Mouse (Mus musculus): ENCODE data around the gene Rassf4.

GRCm38 (mm10) chr6:116621318-116622023, 52.3 kb downstream of the Rassf4 start:
- no peak for TF ChIP-seq POLR2A (IDR thresholded peaks at IDR 0.05; ENCODE audit: extremely low read depth, insufficient read depth, low read length)
- TF ChIP-seq CTCF (IDR thresholded peaks at IDR 0.05; ENCODE audit: low read depth, low read length) = no peak

Data from liver, adult 2 months (tissue).